Mouse (Mus musculus) E14TG2a.4 (cell line): Measurements from ENCODE around the gene Col27a1.

ENCODE experiments used
- CTCF ChIP-seq: conservative IDR thresholded peaks from 2 replicates; pipeline ENCODE4 v1.5.1; 2014; ENCODE audit warnings: low read length
- NANOG ChIP-seq: IDR thresholded peaks from 2 replicates; pipeline ENCODE4 v1.6.1; 2014; ENCODE audit warnings: borderline replicate concordance, low read length, mixed read lengths
- POU5F1 ChIP-seq: IDR thresholded peaks from 2 replicates; pipeline ENCODE4 v1.6.1; 2014; ENCODE audit warnings: low read length, borderline replicate concordance

DNA sequence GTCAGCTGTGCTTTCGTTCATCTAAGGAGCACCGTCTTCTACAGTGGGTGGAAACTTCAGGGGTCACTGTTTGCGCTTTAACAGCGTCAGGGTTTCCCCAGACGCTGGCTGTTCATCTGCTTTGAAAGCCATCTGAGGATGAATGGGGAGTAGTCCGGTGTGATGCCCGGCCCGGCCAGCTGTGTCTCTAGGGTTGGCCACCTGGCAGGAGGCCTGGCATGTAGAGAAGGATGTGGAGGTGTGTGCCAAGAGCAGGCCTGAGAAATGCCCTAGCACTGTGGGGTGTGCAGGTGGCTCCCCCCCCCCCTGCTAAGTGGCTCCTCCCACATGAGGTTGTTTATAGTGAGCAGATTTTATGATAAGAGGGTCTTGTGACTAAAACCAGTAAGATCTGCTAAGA, 8.4 kb downstream of the Col27a1 start:
- TF ChIP-seq CTCF (no peak), NANOG (no peak), POU5F1 (no peak)
